Comparison of ENCODE assay signal across 1 mouse cellular context in genomic region chr2:167053127-167053844, GRCm38 (mm10).
TF ChIP-seq lines count a peak whose summit lies in the region.

No protein-coding gene starts in this region.

TF ChIP-seq in MEL, 35 proteins besides CTCF, POLR2A, EP300 and RAD21 (continued from another document):
- no peak for TF ChIP-seq TAL1 (IDR thresholded peaks at IDR 0.05; ENCODE audit: low read length)
- no peak for TF ChIP-seq ZC3H11A (IDR thresholded peaks at IDR 0.05; ENCODE audit: low read depth, low read length)
- TF ChIP-seq NELFE (IDR thresholded peaks at IDR 0.05; ENCODE audit: low read depth, low read length) = no peak
- peak; percentile 72 for TF ChIP-seq USF1 (IDR thresholded peaks at IDR 0.05; ENCODE audit: low read depth, low read length)
- no peak for TF ChIP-seq SMC3 (IDR thresholded peaks at IDR 0.05; ENCODE audit: low read depth, low read length)
- no peak for TF ChIP-seq ZKSCAN1 (IDR thresholded peaks at IDR 0.05; ENCODE audit: low read depth, low read length)
- no peak for TF ChIP-seq ZMIZ1 (IDR thresholded peaks at IDR 0.05; ENCODE audit: low read depth, low read length)
- TF ChIP-seq GABPA (IDR thresholded peaks at IDR 0.05; ENCODE audit: low read depth, low read length) = no peak
- TF ChIP-seq MAFK (IDR thresholded peaks at IDR 0.05; ENCODE audit: borderline replicate concordance, low read depth, low read length) = no peak
- no peak for TF ChIP-seq MYB (IDR thresholded peaks at IDR 0.05; ENCODE audit: low read depth, low read length)
- TF ChIP-seq USF2 (IDR thresholded peaks at IDR 0.05; ENCODE audit: borderline replicate concordance in 1 of 2, insufficient read depth in 1 of 2, low read depth in 1 of 2, low read length in 2 of 2) = no peak
- no peak for TF ChIP-seq NRF1 (IDR thresholded peaks at IDR 0.05; ENCODE audit: insufficient read depth, low read depth, low read length, poor library complexity, severe bottlenecking)
- peak; percentile 51; the same call in 1 of the 2 replicates for TF ChIP-seq MAX (IDR thresholded peaks at IDR 0.05; ENCODE audit: low read length)
- TF ChIP-seq UBTF (IDR thresholded peaks at IDR 0.05; ENCODE audit: borderline replicate concordance, insufficient read depth, low read depth, low read length) = no peak
- TF ChIP-seq MXI1 (IDR thresholded peaks at IDR 0.05; ENCODE audit: low read depth, low read length) = no peak
- no peak for TF ChIP-seq RCOR1 (IDR thresholded peaks at IDR 0.05; ENCODE audit: low read depth, low read length)
- peak; percentile 19; the same call in 1 of the 2 replicates for TF ChIP-seq SIN3A (IDR thresholded peaks at IDR 0.05; ENCODE audit: low read length)
